Mouse (Mus musculus) embryonic facial prominence, embryonic 13.5 days (tissue): ENCODE data around the gene Slamf7. TPM values are rescaled to one million over a fixed set of nuclear protein-coding genes. Genes with fewer than 3 reads are reported as not detected.

Source experiments
- ATAC-seq: fragments of 200-750 bp; cut with Nextera tagmentation; 2 replicates; pipeline ENCODE4 v1.8.0; 2017; ENCODE audit warnings: low read depth; ENCODE audit not compliant: insufficient number of reproducible peaks, insufficient read depth, low FRiP score, low TSS enrichment
- H3K27ac ChIP-seq: fragments of 300-500 bp; sonication (generic); 2 replicates; pipeline ENCODE4 v1.5.1; 2015; ENCODE audit warnings: moderate library complexity, mild to moderate bottlenecking, inconsistent platforms
- H3K27me3 ChIP-seq: fragments of 300-500 bp; sonication (generic); 2 replicates; pipeline ENCODE4 v1.6.1; 2015; ENCODE audit warnings: mild to moderate bottlenecking, inconsistent platforms
- H3K36me3 ChIP-seq: fragments of 300-500 bp; sonication (generic); 2 replicates; pipeline ENCODE4 v1.6.1; 2015; ENCODE audit warnings: mild to moderate bottlenecking, inconsistent platforms
- H3K4me1 ChIP-seq: fragments of 300-500 bp; sonication (generic); 2 replicates; pipeline ENCODE4 v1.6.1; 2015; ENCODE audit warnings: inconsistent platforms
- H3K4me2 ChIP-seq: fragments of 300-500 bp; sonication (generic); 2 replicates; pipeline ENCODE4 v1.6.1; 2015; ENCODE audit warnings: moderate library complexity, mild to moderate bottlenecking, inconsistent platforms
- H3K4me3 ChIP-seq: fragments of 300-500 bp; sonication (generic); 2 replicates; pipeline ENCODE4 v1.5.1; 2015; ENCODE audit warnings: mild to moderate bottlenecking, inconsistent platforms
- H3K9ac ChIP-seq: fragments of 300-500 bp; sonication (generic); 2 replicates; pipeline ENCODE4 v1.6.1; 2015; ENCODE audit warnings: mild to moderate bottlenecking, inconsistent platforms
- H3K9me3 ChIP-seq: fragments of 300-500 bp; sonication (generic); 2 replicates; pipeline ENCODE4 v1.6.1; 2016; ENCODE audit warnings: inconsistent platforms
- WGBS: fragments of 180-500 bp; shearing (Covaris S2); methylation state at CpG from one replicate; pipeline ENCODE4 v1.1.7; 2015; ENCODE audit warnings: mixed read lengths; 5-methylcytosine and 5-hydroxymethylcytosine counted together
- microRNA-seq: library from miRNA; unstranded; fragments of <30 nt; microRNA quantifications from one replicate; pipeline ENCODE4, GENCODE M21; 2016
- polyA plus RNA-seq: library from polyadenylated mRNA; unstranded; fragments of >200 nt; fragmentation: Nextera tagmentation; extraction: Ambion mirVana; gene quantifications from 2 replicates; pipeline ENCODE4 v1.2.1, GENCODE M21; 2015

Slamf7 gene
- polyA plus RNA-seq, 1 experiment from 2014 or later = not detected

GRCm38 (mm10) chr1:171610026-171610425 lies 42.8 kb downstream of the Slamf7 start:
- H3K4me3 ChIP-seq = no peak overlapping the region
- H3K27ac ChIP-seq = no peak overlapping the region
- no peaks in the 10 kb centered on the region for H3K36me3 ChIP-seq
- no peak overlapping the region for H3K9ac ChIP-seq
- no peak overlapping the region for H3K4me2 ChIP-seq
- no peaks in the 10 kb centered on the region for H3K27me3 ChIP-seq
- no peaks in the 10 kb centered on the region for H3K4me1 ChIP-seq
- ATAC-seq = no peak
- 92% methylated on average over 2 of the region's 2 CpGs for WGBS
- no peaks in the 10 kb centered on the region for H3K9me3 ChIP-seq

GRCm38 (mm10) chr1:171607176-171607575 lies 45.7 kb downstream of the Slamf7 start, which contains the start of gene Ly9:
Gene Ly9 (minus strand): TSS chr1:171607410.
- H3K36me3 ChIP-seq = no peaks in the 10 kb centered on the region
- H3K27me3 ChIP-seq = no peaks in the 10 kb centered on the region
- 82% methylated on average over 9 of the region's 9 CpGs for WGBS

GRCm38 (mm10) chr1:171606656-171607055 lies 46.2 kb downstream of the Slamf7 start:
- H3K4me2 ChIP-seq = no peak overlapping the region
- WGBS = 82% methylated on average over 3 of the region's 3 CpGs
- no peaks in the 10 kb centered on the region for H3K36me3 ChIP-seq
- H3K27me3 ChIP-seq = no peaks in the 10 kb centered on the region
- H3K4me1 ChIP-seq = no peaks in the 10 kb centered on the region
- no peak overlapping the region for H3K9ac ChIP-seq
- H3K27ac ChIP-seq = no peak overlapping the region
- H3K4me3 ChIP-seq = no peak overlapping the region
- no peaks in the 10 kb centered on the region for H3K9me3 ChIP-seq
- ATAC-seq = no peak

More at GRCm38 (mm10) chr1:171607176-171607575, 45.7 kb downstream of the Slamf7 start, which contains the start of gene Ly9:
- no peak within 1 kb of the TSS for H3K4me3 ChIP-seq
- H3K27ac ChIP-seq = no peak within 1 kb of the TSS
- no peaks in the 10 kb centered on the region for H3K4me1 ChIP-seq
- no peak for ATAC-seq
- no peak within 1 kb of the TSS for H3K9ac ChIP-seq
- no peak within 1 kb of the TSS for H3K4me2 ChIP-seq
- no peaks in the 10 kb centered on the region for H3K9me3 ChIP-seq

DNA sequence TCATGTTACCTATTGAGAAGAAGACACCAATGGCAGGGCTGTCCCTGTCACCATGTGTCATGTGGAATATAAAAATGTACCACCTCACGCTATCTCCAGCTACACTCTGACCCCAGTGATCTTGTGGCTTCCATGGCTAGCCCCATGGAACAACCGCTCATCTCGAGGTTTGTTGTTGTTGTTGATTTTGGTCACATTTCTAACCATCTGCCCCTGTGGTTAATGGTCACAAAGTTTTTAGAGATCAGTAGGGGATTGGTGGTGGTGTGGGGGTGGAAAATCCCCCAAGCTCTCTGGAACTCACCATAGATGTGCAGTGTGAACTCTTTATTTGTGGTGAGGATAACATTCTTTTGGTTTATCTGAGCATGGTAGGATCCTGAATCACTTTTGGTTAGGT lies 48.1 kb downstream of the Slamf7 start:
- H3K27me3 ChIP-seq = no peaks in the 10 kb centered on the region
- no peak overlapping the region for H3K4me2 ChIP-seq
- no peaks in the 10 kb centered on the region for H3K4me1 ChIP-seq
- ATAC-seq = no peak
- H3K36me3 ChIP-seq = no peaks in the 10 kb centered on the region
- 80% methylated on average over 3 of the region's 3 CpGs for WGBS
- H3K4me3 ChIP-seq = no peak overlapping the region
- no peaks in the 10 kb centered on the region for H3K9me3 ChIP-seq
- H3K9ac ChIP-seq = no peak overlapping the region
- H3K27ac ChIP-seq = no peak overlapping the region

GRCm38 (mm10) chr1:171584584-171584983 lies 68.3 kb downstream of the Slamf7 start:
- Histone ChIP-seq H3K9ac (no peak overlapping the region), H3K4me2 (no peak overlapping the region), H3K4me3 (no peak overlapping the region), H3K4me1 (no peaks in the 10 kb centered on the region), H3K27ac (no peak overlapping the region), H3K9me3 (no peaks in the 10 kb centered on the region), H3K27me3 (no peaks in the 10 kb centered on the region), H3K36me3 (no peaks in the 10 kb centered on the region)
- no peak for ATAC-seq
- WGBS = 90% methylated on average over 2 of the region's 2 CpGs

Small RNA genes lying within 50 kb of the gene (microRNA-seq; reads per million reads assigned to microRNA genes)
- gene Mir7683 = not detected

Other genes with a start within 250 kb of the Slamf7 start
- gene Usf1, start 241.7 kb downstream of the Slamf7 start, polyA plus RNA-seq = 95.6 and 108 TPM in 2 replicates
- gene Tstd1, start 234.2 kb downstream of the Slamf7 start, polyA plus RNA-seq = 8.1 and 8.5 TPM in 2 replicates
- 39.2 TPM in 2 replicates for gene F11r, start 215.5 kb downstream of the Slamf7 start, polyA plus RNA-seq
- 14.7 and 14.9 TPM in 2 replicates for gene Alyref2, start 149.6 kb downstream of the Slamf7 start, polyA plus RNA-seq
- gene Itln1, start 117.7 kb downstream of the Slamf7 start, polyA plus RNA-seq = 0.23 TPM in 1 of 2 replicates, not detected in the other
- gene Cd244a, start 93.8 kb downstream of the Slamf7 start, polyA plus RNA-seq = 0.17 TPM in 1 of 2 replicates, not detected in the other
- 0.45 and 0.52 TPM in 2 replicates for gene Ly9, start 45.6 kb downstream of the Slamf7 start, polyA plus RNA-seq
- gene Cd48, start 29.0 kb upstream of the Slamf7 start, polyA plus RNA-seq = 1.7 and 1.9 TPM in 2 replicates
- 0.23 and 0.35 TPM in 2 replicates for gene Slamf1, start 114.1 kb upstream of the Slamf7 start, polyA plus RNA-seq
- gene Cd84, start 186.7 kb upstream of the Slamf7 start, polyA plus RNA-seq = 1.2 and 1.3 TPM in 2 replicates
- gene Gm10521, start 242.6 kb upstream of the Slamf7 start, polyA plus RNA-seq = not detected in 2 replicates